ENCODE assay signal across 11 mouse cellular contexts in genomic region chr11:24082385-24083075, GRCm38 (mm10). TPM values are rescaled to one million over a fixed set of nuclear protein-coding genes. Genes with fewer than 3 reads are reported as not detected.
DNase-seq lines count a peak whose midpoint lies in the region; ATAC-seq lines count a peak whose summit lies in the region.
"Had no signal": no experiment of that assay in that cellular context is flagged by ENCODE, and none has a peak within 500 bp of the region (broad histone marks: within the 10 kb centered on the region; RNA-seq: fewer than 3 reads in every experiment).

No protein-coding gene starts in this region.

- 28% methylated on average over 11 of the region's 11 CpGs for WGBS in heart, embryonic 11.5 days (ENCODE audit: insufficient replicate concordance)
- WGBS in forebrain, embryonic 14.5 days = 6% methylated on average over 11 of the region's 11 CpGs
- 12% methylated on average over 11 of the region's 11 CpGs for WGBS in liver, embryonic 13.5 days (ENCODE audit: insufficient replicate concordance)

- ATAC-seq in heart, embryonic 11.5 days (replicated peaks; ENCODE audit: insufficient number of reproducible peaks, low FRiP score, low TSS enrichment) = no peak
- no peak for ATAC-seq in forebrain, embryonic 14.5 days
- no peak for ATAC-seq in liver, embryonic 13.5 days (ENCODE audit: low read depth)

- peak overlapping the region; percentile 74 for H3K4me3 ChIP-seq in heart, embryonic 11.5 days (ENCODE audit: low read depth, low read length)
- peak overlapping the region; percentile 91 for H3K4me3 ChIP-seq in forebrain, embryonic 14.5 days (ENCODE audit: low read depth, low read length)
- H3K4me3 ChIP-seq in liver, embryonic 13.5 days (replicated peaks) = peak overlapping the region; percentile 85

- no peaks in the 10 kb centered on the region for H3K9me3 ChIP-seq in heart, embryonic 11.5 days (replicated peaks; ENCODE audit: control insufficient read depth, low read length)
- H3K9me3 ChIP-seq in forebrain, embryonic 14.5 days (replicated peaks; ENCODE audit: control insufficient read depth, low read length) = no peaks in the 10 kb centered on the region
- no peaks in the 10 kb centered on the region for H3K9me3 ChIP-seq in liver, embryonic 13.5 days (replicated peaks)

- H3K4me2 ChIP-seq in heart, embryonic 11.5 days = peak overlapping the region; percentile 100
- peak overlapping the region; percentile 98 for H3K4me2 ChIP-seq in forebrain, embryonic 14.5 days (ENCODE audit: low read length)
- H3K4me2 ChIP-seq in liver, embryonic 13.5 days = peak overlapping the region; percentile 98

- H3K36me3 ChIP-seq in heart, embryonic 11.5 days (ENCODE audit: control insufficient read depth, insufficient read depth, low read length) = peaks cover 4% of the 10 kb centered on the region; the same call in 1 of the 2 replicates
- H3K36me3 ChIP-seq in forebrain, embryonic 14.5 days (ENCODE audit: control insufficient read depth, insufficient read depth, low read length) = peaks cover 26% of the 10 kb centered on the region
- H3K36me3 ChIP-seq in liver, embryonic 13.5 days = peaks cover 32% of the 10 kb centered on the region

- H3K27ac ChIP-seq in heart, embryonic 11.5 days (ENCODE audit: low read depth, low read length) = peak overlapping the region; percentile 62; the same call in 1 of the 2 replicates
- peak overlapping the region; percentile 100 for H3K27ac ChIP-seq in forebrain, embryonic 14.5 days (ENCODE audit: low read depth, low read length)
- H3K27ac ChIP-seq in liver, embryonic 13.5 days = peak overlapping the region; percentile 92
- H3K27ac ChIP-seq: heart, adult 2 months had no signal

- no peaks in the 10 kb centered on the region; the same call in 1 of the 2 replicates for H3K27me3 ChIP-seq in heart, embryonic 11.5 days (ENCODE audit: control insufficient read depth, insufficient read depth, low read length)
- H3K27me3 ChIP-seq in forebrain, embryonic 14.5 days (replicated peaks; ENCODE audit: control insufficient read depth, insufficient read depth, low read length) = no peaks in the 10 kb centered on the region
- H3K27me3 ChIP-seq in liver, embryonic 13.5 days = no peaks in the 10 kb centered on the region

- DNase-seq in heart, adult 8-10 months (ENCODE audit: low spot score) = no peak
- DNase-seq in A20 (ENCODE audit: low read depth, low spot score) = peak; percentile 65
- DNase-seq in forebrain, embryonic 14.5 days (ENCODE audit: low spot score) = no peak
- DNase-seq in liver, embryonic 13.5 days = no peak
- DNase-seq in natural killer cell, adult 2 months (ENCODE audit: low spot score in 2 of 2) = no peak
- no peak for DNase-seq in left cerebral cortex, postnatal 10 days (ENCODE audit: extremely low spot score in 1 of 2, low spot score in 2 of 2)
- no peak for DNase-seq in lung, postnatal 14 days

- H3K4me1 ChIP-seq in heart, embryonic 11.5 days (ENCODE audit: control insufficient read depth, insufficient read depth, low read length) = peaks cover 12% of the 10 kb centered on the region
- peaks cover 33% of the 10 kb centered on the region for H3K4me1 ChIP-seq in forebrain, embryonic 14.5 days (ENCODE audit: control insufficient read depth, insufficient read depth, low read length)
- H3K4me1 ChIP-seq in liver, embryonic 13.5 days (replicated peaks) = peaks cover 74% of the 10 kb centered on the region

- intact Hi-C loops in left cerebral cortex, postnatal 10 days (cut with DNase I) = loop anchor here (10.0 kb wide), 3 partner anchors 292 to 1222 kb away; no protein-coding TSS in a partner anchor

- peak overlapping the region; percentile 72 for H3K9ac ChIP-seq in heart, embryonic 11.5 days (ENCODE audit: low read depth, low read length)
- peak overlapping the region; percentile 100 for H3K9ac ChIP-seq in forebrain, embryonic 14.5 days (ENCODE audit: low read length)
- peak overlapping the region; percentile 90 for H3K9ac ChIP-seq in liver, embryonic 13.5 days

RNA-seq across cellular contexts. Expression of gene Bcl11a, which starts 4.7 kb away (rescaled TPM):
- polyA plus RNA-seq in heart, embryonic 11.5 days (2014; fragmentation: Nextera tagmentation; extraction: Ambion mirVana) = 19.1 and 21.7 TPM in 2 replicates
- 1 to 10 TPM; 2.6 to 4.0 (median 2.9) TPM for total RNA-seq in heart, adult 8-10 months (2022)
- polyA plus RNA-seq in forebrain, embryonic 14.5 days (2014; fragmentation: Nextera tagmentation; extraction: Ambion mirVana) = 148 and 174 TPM in 2 replicates
- polyA plus RNA-seq in liver, embryonic 13.5 days (2015; fragmentation: Nextera tagmentation; extraction: Ambion mirVana) = 37.9 and 45.0 TPM in 2 replicates
- 100 to 1,000 TPM; 142 to 145 TPM for total RNA-seq in left cerebral cortex, postnatal 10 days (2021)
- polyA plus RNA-seq: C2C12 had no signal

RNA-seq across cellular contexts. Expression of gene A830031A19Rik, which starts 7.7 kb away (rescaled TPM):
- polyA plus RNA-seq in heart, embryonic 11.5 days (2014; fragmentation: Nextera tagmentation; extraction: Ambion mirVana) = not detected in 2 replicates
- not detected for total RNA-seq in heart, adult 8-10 months (2022)
- polyA plus RNA-seq in forebrain, embryonic 14.5 days (2014; fragmentation: Nextera tagmentation; extraction: Ambion mirVana) = 0.32 and 0.41 TPM in 2 replicates
- not detected in 2 replicates for polyA plus RNA-seq in liver, embryonic 13.5 days (2015; fragmentation: Nextera tagmentation; extraction: Ambion mirVana)
- under 1 TPM; 0.49 to 0.94 TPM for total RNA-seq in left cerebral cortex, postnatal 10 days (2021)
- total RNA-seq: adrenal gland, postnatal 4 days; heart, adult 2 months had no signal
- polyA plus RNA-seq: C2C12; heart, adult 2 months had no signal
